Mouse (Mus musculus): ENCODE data around the gene Grap.

DNA sequence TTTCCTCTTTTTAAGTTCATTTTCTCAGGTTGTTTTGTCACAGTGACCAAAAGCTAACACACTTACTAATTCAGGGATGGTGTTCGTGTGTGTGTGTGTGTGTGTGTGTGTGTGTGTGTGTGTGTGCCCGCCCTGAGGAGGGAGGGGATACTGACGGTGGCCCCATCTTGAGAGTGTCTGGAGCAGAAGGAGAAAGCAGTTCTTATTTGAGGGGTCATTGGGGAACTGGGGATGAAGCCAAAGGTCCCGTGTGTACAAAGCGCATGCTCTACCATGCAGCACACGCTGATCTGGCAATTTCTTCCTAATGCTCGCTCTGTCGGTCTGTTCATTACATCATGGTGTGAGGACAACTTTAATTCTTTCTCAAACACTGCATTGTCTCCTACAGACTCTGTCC is 34.5 kb upstream of the Grap start:
- TF ChIP-seq CTCF (IDR thresholded peaks at IDR 0.05; ENCODE audit: low read depth): no peak
- no peak for TF ChIP-seq EP300 (optimal IDR thresholded peaks at IDR 0.05)
